Mouse (Mus musculus): ENCODE measurements around the gene Dusp2.

- TF ChIP-seq CTCF (IDR thresholded peaks at IDR 0.05; ENCODE audit: extremely low read depth, insufficient read depth, insufficient read length, insufficient replicate concordance) (no peak), POLR2A (IDR thresholded peaks at IDR 0.05; ENCODE audit: low read depth, low read length) (peak; percentile 100)
Observed at GRCm38 (mm10) chr2:127335767-127336496, at the start of gene Dusp2.

All from spleen, adult 2 months (tissue).